Mouse (Mus musculus) forebrain, embryonic 13.5 days (tissue): Measurements from ENCODE around the gene Gm44503. TPM values are rescaled to one million over a fixed set of nuclear protein-coding genes. Genes with fewer than 3 reads are reported as not detected.

Experiments
- ATAC-seq: fragments of 200-750 bp; cut with Nextera tagmentation; 2 replicates; pipeline ENCODE4 v1.8.0; 2017
- H3K27ac ChIP-seq: fragments of 300-500 bp; sonication (generic); 2 replicates; pipeline ENCODE4 v1.5.1; 2015; ENCODE audit warnings: inconsistent platforms, mild to moderate bottlenecking, moderate library complexity
- H3K27me3 ChIP-seq: fragments of 300-500 bp; sonication (generic); 2 replicates; pipeline ENCODE4 v1.6.1; 2015; ENCODE audit warnings: mild to moderate bottlenecking, inconsistent platforms
- H3K36me3 ChIP-seq: fragments of 300-500 bp; sonication (generic); 2 replicates; pipeline ENCODE4 v1.6.1; 2015; ENCODE audit warnings: mild to moderate bottlenecking, inconsistent platforms; ENCODE audit not compliant: poor library complexity, severe bottlenecking
- H3K4me1 ChIP-seq: fragments of 300-500 bp; sonication (generic); 2 replicates; pipeline ENCODE4 v1.6.1; 2015; ENCODE audit warnings: inconsistent platforms
- H3K4me2 ChIP-seq: fragments of 300-500 bp; sonication (generic); 2 replicates; pipeline ENCODE4 v1.6.1; 2015; ENCODE audit warnings: inconsistent platforms, mild to moderate bottlenecking, moderate library complexity
- H3K4me3 ChIP-seq: fragments of 300-500 bp; sonication (generic); 2 replicates; pipeline ENCODE4 v1.5.1; 2015; ENCODE audit warnings: mild to moderate bottlenecking, inconsistent platforms
- H3K9ac ChIP-seq: fragments of 300-500 bp; sonication (generic); 2 replicates; pipeline ENCODE4 v1.6.1; 2015; ENCODE audit warnings: mild to moderate bottlenecking, inconsistent platforms
- H3K9me3 ChIP-seq: fragments of 300-500 bp; sonication (generic); replicated peaks from 2 replicates; pipeline ENCODE4 v1.6.1; 2016; ENCODE audit warnings: inconsistent platforms
- WGBS: fragments of 180-500 bp; shearing (Covaris S2); methylation state at CpG from one replicate; pipeline ENCODE4 v1.1.7; 2015; 5-methylcytosine and 5-hydroxymethylcytosine counted together
- polyA plus RNA-seq: library from polyadenylated mRNA; unstranded; fragments of >200 nt; fragmentation: Nextera tagmentation; extraction: Ambion mirVana; gene quantifications from 2 replicates; pipeline ENCODE4 v1.2.1, GENCODE M21; 2015

Gm44503 gene
- polyA plus RNA-seq, 1 experiment from 2014 or later, result not detected

DNA sequence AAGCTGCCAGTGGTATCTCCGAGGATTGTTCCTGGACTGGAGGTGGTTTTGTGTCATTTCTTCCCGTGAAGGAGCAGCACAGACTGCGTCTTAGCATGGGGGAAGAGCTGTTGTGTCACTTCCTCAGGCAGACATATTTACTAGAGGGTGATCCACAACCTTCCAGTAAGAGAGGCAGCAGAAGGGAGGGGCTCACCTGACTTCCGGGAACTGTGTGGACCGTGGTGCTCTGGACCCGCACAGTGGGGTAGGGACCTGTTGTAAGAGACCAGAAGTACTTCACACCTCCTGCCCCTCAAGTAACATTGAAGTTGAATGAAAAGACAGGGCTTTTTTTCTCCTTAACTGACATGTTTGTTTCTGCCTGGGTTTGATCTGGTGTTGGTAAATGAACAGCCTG is 46.5 kb downstream of the Gm44503 start:
- H3K27me3 ChIP-seq, result no peaks in the 10 kb centered on the region
- H3K36me3 ChIP-seq, result peaks cover 41% of the 10 kb centered on the region
- H3K4me2 ChIP-seq, result no peak overlapping the region
- no peak overlapping the region for H3K4me3 ChIP-seq
- no peaks in the 10 kb centered on the region for H3K4me1 ChIP-seq
- no peak overlapping the region for H3K9ac ChIP-seq
- no peak for ATAC-seq
- no peaks in the 10 kb centered on the region for H3K9me3 ChIP-seq
- 87% methylated on average over 6 of the region's 6 CpGs for WGBS
- no peak overlapping the region for H3K27ac ChIP-seq

DNA sequence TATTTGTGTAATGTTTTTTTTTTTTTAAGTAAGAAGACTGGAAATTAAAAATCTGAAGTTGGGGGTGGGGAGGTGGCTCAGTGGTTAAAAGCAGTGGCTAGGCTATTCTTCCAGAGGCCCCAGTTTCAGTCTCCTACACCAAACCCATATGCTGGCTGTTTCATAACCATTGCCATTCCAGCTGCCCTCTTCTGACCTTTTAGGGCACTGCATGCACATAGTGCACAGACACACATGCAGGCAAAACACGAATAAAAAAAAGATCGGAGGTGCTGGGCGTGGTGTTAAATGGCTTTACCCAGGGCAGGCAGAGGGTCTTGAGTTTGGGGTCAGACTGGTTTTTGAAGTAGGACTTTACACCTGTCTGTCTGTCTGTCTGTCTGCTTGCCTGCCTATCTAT is 47.5 kb downstream of the Gm44503 start:
- Histone ChIP-seq H3K36me3 (peaks cover 46% of the 10 kb centered on the region), H3K4me1 (no peaks in the 10 kb centered on the region), H3K27ac (no peak overlapping the region), H3K4me2 (no peak overlapping the region), H3K27me3 (no peaks in the 10 kb centered on the region), H3K9me3 (no peaks in the 10 kb centered on the region), H3K9ac (no peak overlapping the region), H3K4me3 (no peak overlapping the region)
- ATAC-seq, result no peak
- WGBS, result 100% methylated on average over 3 of the region's 3 CpGs

DNA sequence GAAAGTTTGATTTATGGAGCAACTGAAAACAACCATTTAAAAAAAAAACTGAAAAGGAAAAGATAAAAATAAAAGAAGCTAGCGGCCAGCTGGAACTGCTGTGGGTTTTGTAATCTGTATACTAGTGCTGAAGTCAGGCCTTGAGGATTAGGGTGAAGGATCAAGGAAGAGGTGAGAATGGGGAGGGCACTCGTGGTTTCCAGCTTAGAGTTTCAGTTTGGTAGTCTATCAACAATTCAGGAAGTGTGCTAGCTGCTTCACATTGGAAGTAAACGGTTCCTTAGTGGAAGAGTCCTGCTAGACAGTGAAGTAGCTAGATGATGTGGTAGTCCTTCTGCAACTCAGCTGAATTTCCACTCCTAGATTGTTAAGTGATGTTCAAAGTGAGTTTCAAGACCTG is 49.7 kb downstream of the Gm44503 start:
- H3K9me3 ChIP-seq, result no peaks in the 10 kb centered on the region
- H3K9ac ChIP-seq, result no peak overlapping the region
- H3K27ac ChIP-seq, result no peak overlapping the region
- no peak overlapping the region for H3K4me3 ChIP-seq
- no peaks in the 10 kb centered on the region for H3K4me1 ChIP-seq
- 75% methylated on average over 3 of the region's 3 CpGs for WGBS
- no peak for ATAC-seq
- H3K4me2 ChIP-seq, result no peak overlapping the region
- peaks cover 57% of the 10 kb centered on the region for H3K36me3 ChIP-seq
- H3K27me3 ChIP-seq, result no peaks in the 10 kb centered on the region

DNA sequence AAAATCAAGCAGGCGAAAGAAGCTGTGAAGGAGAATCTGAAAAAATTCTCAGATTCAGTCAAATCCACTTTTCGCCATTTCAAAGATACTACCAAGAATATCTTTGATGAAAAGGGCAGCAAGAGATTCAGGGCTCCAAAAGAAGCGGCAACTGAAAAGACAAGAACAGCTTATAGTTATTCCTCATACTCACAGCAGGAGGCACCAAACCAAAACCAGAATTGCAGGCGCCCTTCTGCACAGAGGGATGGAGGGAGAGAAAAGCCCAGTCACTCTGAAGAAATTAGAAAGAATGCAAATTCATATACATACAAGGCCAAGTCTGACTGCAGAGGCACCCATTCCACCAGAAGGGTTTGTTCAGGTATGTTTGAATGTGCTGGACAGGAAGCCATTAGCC is 54.0 kb downstream of the Gm44503 start:
- WGBS, result 89% methylated on average over 4 of the region's 4 CpGs
- no peak for ATAC-seq

DNA sequence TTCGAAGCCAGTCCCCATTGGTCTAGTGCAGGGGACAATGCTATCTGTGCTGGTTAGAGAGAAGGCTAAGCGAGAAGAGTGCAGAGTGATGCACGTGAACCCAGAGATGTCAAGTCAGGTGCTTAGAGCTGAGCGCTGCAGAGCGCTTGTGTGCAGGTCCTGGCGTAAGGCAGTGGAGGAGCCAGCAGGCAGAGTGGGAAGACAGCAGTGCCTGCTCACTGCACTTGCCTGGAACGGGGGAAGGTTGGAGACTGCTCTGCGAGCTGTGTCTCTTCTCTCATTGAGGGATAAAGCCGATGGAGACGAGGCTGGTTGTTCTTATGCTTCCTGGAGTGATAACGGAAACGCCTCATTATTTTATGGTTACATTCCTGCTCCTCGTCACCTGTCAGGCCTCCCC is 56.1 kb downstream of the Gm44503 start:
- no peak overlapping the region for H3K4me3 ChIP-seq

More for the DNA sequence above, 54.0 kb downstream of the Gm44503 start:
- no peaks in the 10 kb centered on the region for H3K27me3 ChIP-seq
- H3K4me2 ChIP-seq, result no peak overlapping the region
- H3K27ac ChIP-seq, result no peak overlapping the region
- no peak overlapping the region for H3K4me3 ChIP-seq
- no peaks in the 10 kb centered on the region for H3K4me1 ChIP-seq
- H3K36me3 ChIP-seq, result peaks cover 71% of the 10 kb centered on the region
- H3K9me3 ChIP-seq, result no peaks in the 10 kb centered on the region
- H3K9ac ChIP-seq, result no peak overlapping the region

DNA sequence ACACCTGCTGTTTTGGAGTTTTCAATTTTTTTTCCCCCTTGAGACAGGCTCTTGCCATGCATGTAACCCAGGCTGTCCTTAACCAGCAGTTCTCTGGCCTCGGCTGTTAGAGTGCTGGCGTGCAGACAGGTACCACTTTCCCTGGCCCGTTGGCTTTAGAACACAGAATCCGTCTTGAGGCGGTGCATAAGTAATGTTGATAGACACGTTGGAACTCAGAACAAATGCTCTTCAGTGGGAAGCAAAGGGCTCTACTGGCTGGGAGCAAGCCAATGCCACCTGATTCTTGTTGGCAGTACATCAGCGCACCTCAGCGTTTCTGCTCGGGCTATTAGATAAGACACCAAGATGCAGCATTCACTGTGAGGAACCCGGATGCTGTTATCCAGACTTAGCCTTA is 61.2 kb downstream of the Gm44503 start:
- Histone ChIP-seq H3K4me2 (no peak overlapping the region), H3K4me1 (no peaks in the 10 kb centered on the region), H3K4me3 (no peak overlapping the region), H3K27ac (no peak overlapping the region), H3K36me3 (peaks cover 70% of the 10 kb centered on the region), H3K9me3 (no peaks in the 10 kb centered on the region), H3K27me3 (no peaks in the 10 kb centered on the region), H3K9ac (no peak overlapping the region)
- 93% methylated on average over 10 of the region's 10 CpGs for WGBS
- ATAC-seq, result no peak

More for the DNA sequence above, 56.1 kb downstream of the Gm44503 start:
- Histone ChIP-seq H3K27ac (no peak overlapping the region), H3K36me3 (peaks cover 92% of the 10 kb centered on the region), H3K9ac (no peak overlapping the region), H3K4me2 (no peak overlapping the region), H3K4me1 (no peaks in the 10 kb centered on the region), H3K27me3 (no peaks in the 10 kb centered on the region), H3K9me3 (no peaks in the 10 kb centered on the region)
- no peak for ATAC-seq
- 94% methylated on average over 13 of the region's 13 CpGs for WGBS

DNA sequence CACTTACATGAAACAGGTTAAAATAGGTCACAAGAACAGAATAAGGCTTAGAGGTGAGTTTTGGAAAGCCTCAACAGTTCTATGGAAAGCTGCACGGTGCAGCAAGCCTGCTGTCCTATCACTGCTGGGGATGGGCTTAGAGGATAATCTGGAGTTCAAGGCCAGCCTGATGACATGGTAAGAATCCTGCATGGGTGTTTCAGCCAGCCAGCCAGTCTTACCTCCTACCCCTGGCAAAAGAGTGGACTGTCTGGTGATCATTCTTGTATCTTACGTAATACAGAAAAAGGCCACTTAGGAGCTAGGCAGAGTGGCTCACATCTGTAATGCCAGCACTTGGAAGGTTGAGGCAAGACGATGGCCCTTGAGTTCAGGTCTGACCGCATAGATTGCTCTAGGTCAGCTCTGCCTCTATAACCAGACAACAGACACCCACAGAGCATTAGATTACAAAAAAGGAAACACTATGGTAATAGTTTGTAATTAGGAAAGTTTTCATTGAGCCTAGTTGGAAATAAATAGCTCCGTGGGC is 62.0 kb downstream of the Gm44503 start:
- Histone ChIP-seq H3K27me3 (no peaks in the 10 kb centered on the region), H3K4me1 (peaks cover under 1% of the 10 kb centered on the region; the same call in 1 of the 2 replicates), H3K9ac (no peak overlapping the region), H3K9me3 (no peaks in the 10 kb centered on the region), H3K36me3 (peaks cover 65% of the 10 kb centered on the region), H3K4me2 (no peak overlapping the region), H3K27ac (no peak overlapping the region), H3K4me3 (no peak overlapping the region)
- no peak for ATAC-seq
- WGBS, result 90% methylated on average over 5 of the region's 5 CpGs

DNA sequence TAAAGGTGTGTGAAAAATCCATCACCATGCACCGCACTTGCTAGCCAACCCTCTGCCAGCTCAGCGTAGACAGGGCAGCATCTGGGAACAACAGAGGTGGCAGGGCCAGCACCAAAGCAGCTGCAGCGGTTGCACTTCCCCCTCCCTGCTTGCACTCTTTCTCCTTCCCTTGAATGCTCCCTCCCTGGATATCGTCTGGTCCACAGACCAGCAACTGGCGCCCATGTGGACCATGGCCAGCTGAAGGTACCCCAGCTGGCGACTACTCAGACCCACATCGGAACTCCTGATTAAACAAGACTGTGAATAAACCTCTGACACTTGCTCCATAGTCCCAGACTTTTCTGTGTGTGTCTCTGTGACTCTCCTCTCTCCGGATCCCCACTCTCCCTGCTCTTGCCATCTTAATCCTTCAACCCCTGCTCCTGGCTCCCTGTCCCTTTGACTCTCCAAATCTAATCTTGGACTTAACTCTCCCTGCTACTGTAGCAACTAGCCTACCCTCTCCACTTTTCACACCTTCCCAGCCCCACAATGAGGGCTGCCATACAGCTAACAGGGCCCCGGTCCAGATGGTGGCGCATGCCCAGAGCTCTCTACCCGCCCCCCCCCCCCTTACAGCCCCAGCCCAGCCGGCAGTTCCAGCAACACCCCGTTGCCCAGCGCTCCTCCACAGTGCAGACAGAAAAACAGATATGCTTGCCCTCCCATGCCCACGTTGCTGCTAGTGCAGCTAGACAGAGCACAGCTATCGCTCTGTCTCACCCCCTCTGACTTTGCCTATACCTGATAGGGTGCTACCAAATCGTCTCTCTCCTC is 67.4 kb downstream of the Gm44503 start:
- no peak overlapping the region for H3K9ac ChIP-seq
- peak overlapping the region; percentile 78 for H3K27ac ChIP-seq
- no peaks in the 10 kb centered on the region for H3K27me3 ChIP-seq
- ATAC-seq, result peak; percentile 89
- peaks cover 9% of the 10 kb centered on the region; the same call in 1 of the 2 replicates for H3K4me1 ChIP-seq
- H3K36me3 ChIP-seq, result peaks cover 40% of the 10 kb centered on the region
- WGBS, result 27% methylated on average over 17 of the region's 17 CpGs
- H3K4me2 ChIP-seq, result peak overlapping the region; percentile 25
- H3K4me3 ChIP-seq, result no peak overlapping the region
- H3K9me3 ChIP-seq, result no peaks in the 10 kb centered on the region

DNA sequence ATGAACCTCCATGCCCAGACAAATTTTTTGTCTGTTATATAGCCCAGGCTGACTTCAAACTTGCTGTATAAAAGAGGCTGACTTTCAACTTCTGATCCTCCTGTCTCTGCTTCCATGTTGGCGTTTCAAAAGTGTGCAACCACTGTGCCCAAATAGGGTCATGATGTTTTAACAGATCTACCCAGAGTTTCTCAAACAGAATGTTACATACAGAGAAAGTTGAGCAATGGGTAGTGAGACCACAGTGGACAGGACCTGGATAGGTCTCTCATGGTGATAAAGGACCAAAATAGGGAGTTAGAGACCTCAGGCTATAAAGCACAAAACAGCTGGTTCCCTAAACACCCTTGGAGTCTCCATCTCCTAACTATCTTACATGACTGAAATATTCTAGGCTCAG is 71.8 kb downstream of the Gm44503 start:
- Histone ChIP-seq H3K4me1 (peaks cover 9% of the 10 kb centered on the region; the same call in 1 of the 2 replicates), H3K36me3 (peaks cover 58% of the 10 kb centered on the region), H3K27me3 (no peaks in the 10 kb centered on the region), H3K27ac (no peak overlapping the region), H3K4me3 (no peak overlapping the region), H3K4me2 (no peak overlapping the region), H3K9me3 (no peaks in the 10 kb centered on the region), H3K9ac (no peak overlapping the region)
- WGBS, result 95% methylated on average over 1 of the region's 1 CpGs
- ATAC-seq, result no peak

DNA sequence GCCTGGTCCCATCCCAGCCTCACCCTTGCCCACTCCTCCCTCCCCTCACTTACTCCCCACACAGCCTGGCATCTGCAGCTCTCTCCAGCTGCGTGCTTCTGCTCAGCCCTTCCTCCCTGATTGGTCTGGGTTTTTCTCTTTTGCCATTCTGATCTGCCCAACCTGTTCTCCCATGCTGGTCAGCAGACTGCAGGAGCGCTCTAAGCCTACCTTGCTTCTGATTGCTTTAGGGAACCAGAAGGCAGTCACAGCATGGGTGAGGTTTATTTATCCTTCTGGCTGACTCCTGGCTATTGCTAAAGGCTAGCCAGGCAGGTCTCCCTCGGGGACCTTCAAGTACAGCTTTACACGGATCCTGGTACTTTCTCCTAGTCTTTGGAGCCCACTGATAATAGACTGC is 72.8 kb downstream of the Gm44503 start:
- Histone ChIP-seq H3K9me3 (no peaks in the 10 kb centered on the region), H3K36me3 (peaks cover 62% of the 10 kb centered on the region), H3K27me3 (no peaks in the 10 kb centered on the region), H3K4me1 (0 out of 2 replicates have a peak, but pooled peaks cover under 1% of the 10 kb centered on the region), H3K4me2 (no peak overlapping the region), H3K9ac (no peak overlapping the region), H3K4me3 (no peak overlapping the region), H3K27ac (no peak overlapping the region)
- no peak for ATAC-seq
- WGBS, result 79% methylated on average over 4 of the region's 4 CpGs

DNA sequence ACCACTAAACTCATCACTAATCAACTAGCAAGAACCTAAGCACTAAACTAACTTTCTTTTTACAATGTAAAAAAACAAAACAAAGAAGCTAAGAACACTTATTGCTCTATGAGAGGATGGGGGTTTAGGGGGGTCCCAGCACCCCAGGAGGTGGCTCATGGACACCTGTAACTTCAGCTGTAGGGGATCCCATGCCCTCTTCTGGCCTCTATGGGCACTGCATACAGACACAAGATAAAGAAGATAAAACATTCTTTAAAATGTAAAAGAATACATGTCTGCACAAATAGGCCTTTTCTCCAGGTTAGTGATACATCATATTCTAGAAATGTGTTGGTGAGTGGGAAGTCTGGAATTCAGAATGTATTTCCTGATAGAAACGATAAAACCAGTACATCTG is 74.8 kb downstream of the Gm44503 start:
- Histone ChIP-seq H3K27ac (no peak overlapping the region), H3K4me3 (no peak overlapping the region), H3K9ac (no peak overlapping the region), H3K4me1 (peaks cover 1% of the 10 kb centered on the region; the same call in 1 of the 2 replicates), H3K27me3 (no peaks in the 10 kb centered on the region), H3K4me2 (no peak overlapping the region), H3K9me3 (no peaks in the 10 kb centered on the region), H3K36me3 (peaks cover 58% of the 10 kb centered on the region)
- 92% methylated on average over 1 of the region's 1 CpGs for WGBS
- ATAC-seq, result no peak

DNA sequence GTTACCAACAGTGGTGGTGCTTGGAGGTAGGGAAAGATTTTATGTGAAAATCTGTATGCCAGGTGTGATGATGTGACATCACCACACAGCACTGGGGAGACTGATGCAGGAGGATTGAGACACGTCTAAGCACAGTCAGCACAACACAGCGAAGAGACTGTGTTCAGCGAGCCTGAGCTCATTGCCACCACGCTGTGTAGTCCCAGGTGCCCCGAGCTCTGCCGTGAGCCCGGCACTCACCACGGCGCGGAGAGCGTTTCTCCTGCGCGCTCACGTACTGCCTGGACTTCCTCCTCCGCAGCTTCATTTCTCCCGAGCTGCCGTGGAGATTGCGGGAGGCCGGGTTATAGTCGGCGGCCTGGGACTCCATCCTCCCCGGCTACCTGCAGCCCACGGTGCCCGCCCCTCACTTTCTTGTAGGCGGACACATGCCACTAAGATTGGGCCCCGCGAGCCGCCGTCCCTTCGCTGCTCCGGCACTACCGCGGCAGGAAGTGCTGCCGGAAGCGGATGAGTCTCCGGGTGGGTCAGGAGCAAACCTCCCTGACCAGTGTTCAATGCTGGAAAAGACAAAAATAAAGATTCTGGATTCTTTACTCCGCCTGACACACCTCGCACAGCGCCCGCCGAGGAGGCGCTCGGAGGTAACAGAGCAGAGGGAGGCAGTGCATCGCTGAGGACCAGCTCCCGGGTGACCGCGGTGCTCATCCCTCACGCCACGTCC is 80.7 kb downstream of the Gm44503 start:
- ATAC-seq, result peak; percentile 91
- Histone ChIP-seq H3K4me2 (peak overlapping the region; percentile 74), H3K4me1 (peaks cover 21% of the 10 kb centered on the region), H3K27me3 (no peaks in the 10 kb centered on the region), H3K9ac (peak overlapping the region; percentile 84), H3K36me3 (peaks cover 6% of the 10 kb centered on the region; the same call in 1 of the 2 replicates), H3K4me3 (peak overlapping the region; percentile 77), H3K9me3 (no peaks in the 10 kb centered on the region), H3K27ac (peak overlapping the region; percentile 74)
- under 1% methylated on average over 49 of the region's 49 CpGs for WGBS
